Mouse (Mus musculus) bone marrow, adult 2 months (tissue): ENCODE data around the gene Erg.

Source experiments
- CTCF ChIP-seq: fragments of 200-500 bp; IDR thresholded peaks from 2 replicates; pipeline ENCODE4 v1.5.1; 2011; ENCODE audit warnings: low read length, control low read depth; ENCODE audit not compliant: control insufficient read depth, insufficient read depth
- POLR2A ChIP-seq: fragments of 200-500 bp; IDR thresholded peaks from 2 replicates; pipeline ENCODE4 v1.6.1; 2011; ENCODE audit warnings: low read depth, mild to moderate bottlenecking, control low read depth, low read length, borderline replicate concordance; ENCODE audit not compliant: control insufficient read depth

DNA sequence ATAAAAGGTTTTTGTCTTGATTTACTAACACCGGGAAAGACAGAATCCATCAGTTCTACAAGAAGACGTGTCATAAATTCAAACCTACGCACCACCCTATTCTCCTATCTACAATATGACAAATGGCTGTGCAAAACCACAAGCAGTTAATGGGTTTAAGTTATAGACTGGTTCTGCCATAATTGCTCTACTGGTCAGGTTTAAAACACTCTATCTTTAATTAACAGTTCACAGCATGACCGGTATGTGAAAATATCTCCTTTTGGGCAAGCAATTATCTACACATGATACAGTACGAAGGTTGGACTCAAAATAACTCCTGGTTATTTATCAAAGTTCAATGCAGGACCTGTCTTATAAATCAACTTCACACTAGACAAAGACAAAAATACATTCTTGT is 107.8 kb downstream of the Erg start:
- TF ChIP-seq POLR2A (no peak), CTCF (no peak)
